Mouse (Mus musculus): ENCODE results near the gene Dhh.
"Not testable (repeated sequence)": the region's sequence is repeated elsewhere in the genome, so short reads cannot be mapped to it uniquely, and the experiment has no call there.

- TF ChIP-seq POLR2A (IDR thresholded peaks at IDR 0.05; ENCODE audit: borderline replicate concordance, control insufficient read depth, low read depth, low read length); CTCF (IDR thresholded peaks at IDR 0.05; ENCODE audit: control insufficient read depth, insufficient read depth, low read length): not testable (repeated sequence)
These were observed 34.8 kb upstream of the Dhh start for GRCm38 (mm10) chr15:98933004-98933671.
